Mouse (Mus musculus): ENCODE measurements at regions not wholly inside any gene's neighbourhood (a gene's known extent, or its start where the extent isn't known, plus 50 kb on each side); places are given as distances from the start of the nearest gene placed in this dataset.

- TF ChIP-seq CTCF (IDR thresholded peaks at IDR 0.05; ENCODE audit: low read depth, low read length) (peak; percentile 82), POLR2A (IDR thresholded peaks at IDR 0.05; ENCODE audit: insufficient read depth, low read length) (no peak), EP300 (IDR thresholded peaks at IDR 0.05; ENCODE audit: insufficient read depth, low read depth, low read length) (no peak)
- Histone ChIP-seq H3K27ac (ENCODE audit: insufficient read depth, low read length) (no peak overlapping the region), H3K9ac (ENCODE audit: low read depth, poor library complexity, severe bottlenecking) (no peak overlapping the region), H3K4me3 (ENCODE audit: low read depth, low read length) (peak overlapping the region; percentile 49; the same call in 1 of the 2 replicates), H3K36me3 (ENCODE audit: control insufficient read depth, insufficient read depth, low read length, poor library complexity, severe bottlenecking) (no peaks in the 10 kb centered on the region), H3K9me3 (replicated peaks; ENCODE audit: control insufficient read depth, insufficient read depth, low read length, poor library complexity, severe bottlenecking) (no peaks in the 10 kb centered on the region), H3K27me3 (ENCODE audit: control insufficient read depth, insufficient read depth, low read length, poor library complexity, severe bottlenecking) (no peaks in the 10 kb centered on the region), H3K4me1 (ENCODE audit: control insufficient read depth, insufficient read depth, low read length) (no peaks in the 10 kb centered on the region)
Observed at GRCm38 (mm10) chr5:77464851-77465548, 57.2 kb upstream of the Igfbp7 start.

DNA sequence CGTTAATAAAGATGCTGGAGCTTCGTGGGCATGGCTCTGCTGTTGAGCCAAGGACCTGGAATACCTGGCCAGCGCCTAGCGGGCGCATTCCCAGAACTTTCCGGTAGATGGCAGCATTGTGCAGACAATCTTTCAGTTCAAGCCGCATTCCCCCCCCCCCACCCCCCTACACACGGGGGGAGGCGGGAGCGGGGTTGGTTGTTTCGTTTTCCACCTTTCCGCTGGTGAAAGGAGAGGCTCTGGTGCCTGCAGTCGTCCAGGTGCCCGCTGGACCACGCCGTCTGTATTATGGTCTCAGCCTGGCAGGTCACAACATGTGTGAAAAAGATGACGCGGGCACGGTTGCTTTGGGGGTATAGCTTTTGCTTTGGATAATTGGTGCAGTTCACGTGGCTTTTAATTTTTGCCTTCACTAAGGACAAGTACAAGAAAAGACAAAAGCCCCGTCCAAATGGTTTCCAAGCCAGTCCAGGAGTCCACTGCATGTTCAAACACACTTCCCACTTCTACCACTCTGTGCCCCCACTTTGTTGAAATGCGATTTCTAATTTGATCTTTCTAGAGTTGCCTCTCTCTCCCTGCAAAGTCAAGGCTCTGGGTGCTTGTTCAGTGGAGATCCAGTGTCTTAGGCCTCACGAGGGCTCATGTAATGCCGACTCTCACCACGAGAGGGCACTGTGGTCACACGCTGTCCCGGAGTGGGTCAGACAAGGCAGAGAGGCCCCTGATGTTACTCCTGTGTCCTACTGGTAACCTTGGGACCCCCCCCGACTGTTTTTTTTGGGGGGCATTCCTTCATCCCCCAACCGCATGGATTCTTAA, 52.3 kb upstream of the Igfbp7 start:
- H3K9me3 ChIP-seq (replicated peaks; ENCODE audit: control insufficient read depth, insufficient read depth, low read length, poor library complexity, severe bottlenecking), result no peaks in the 10 kb centered on the region
- TF ChIP-seq CTCF (IDR thresholded peaks at IDR 0.05; ENCODE audit: low read depth, low read length) (peak; percentile 97), EP300 (IDR thresholded peaks at IDR 0.05; ENCODE audit: insufficient read depth, low read depth, low read length) (0 out of 2 replicates have a peak, but pooled peaks have one; percentile 23), POLR2A (IDR thresholded peaks at IDR 0.05; ENCODE audit: insufficient read depth, low read length) (no peak)
- no peaks in the 10 kb centered on the region for H3K27me3 ChIP-seq (ENCODE audit: control insufficient read depth, insufficient read depth, low read length, poor library complexity, severe bottlenecking)
- no peak overlapping the region for H3K27ac ChIP-seq (ENCODE audit: insufficient read depth, low read length)
- H3K4me1 ChIP-seq (ENCODE audit: control insufficient read depth, insufficient read depth, low read length), result no peaks in the 10 kb centered on the region
- H3K4me3 ChIP-seq (ENCODE audit: low read depth, low read length), result peak overlapping the region; percentile 28
- no peak overlapping the region; the same call in 1 of the 2 replicates for H3K9ac ChIP-seq (ENCODE audit: low read depth, poor library complexity, severe bottlenecking)
- no peaks in the 10 kb centered on the region for H3K36me3 ChIP-seq (ENCODE audit: control insufficient read depth, insufficient read depth, low read length, poor library complexity, severe bottlenecking)
